Mouse (Mus musculus): ENCODE data around the gene Wasl.

GRCm38 (mm10) chr6:24571126-24571525, 93.7 kb downstream of the Wasl start:
- TF ChIP-seq POLR2A (IDR thresholded peaks at IDR 0.05; ENCODE audit: low read depth, low read length) = no peak
- TF ChIP-seq CTCF (conservative IDR thresholded peaks at IDR 0.05; ENCODE audit: insufficient read depth, insufficient read length, low read depth, low read length) = no peak
